Mouse (Mus musculus): ENCODE data around the gene Zswim3. TPM values are rescaled to one million over a fixed set of nuclear protein-coding genes. Genes with fewer than 3 reads are reported as not detected.
"Not testable (repeated sequence)": the region's sequence is repeated elsewhere in the genome, so short reads cannot be mapped to it uniquely, and the experiment has no call there.

The Zswim3 gene
- polyA plus RNA-seq, 1 experiment from 2014 or later: 16.7 TPM

- Histone ChIP-seq H3K4me3 (no peak overlapping the region), H3K27ac (replicated peaks) (peak overlapping the region; percentile 62; the same call in 1 of the 2 replicates), H3K36me3 (no peaks in the 10 kb centered on the region), H3K4me2 (no peak overlapping the region), H3K4me1 (replicated peaks) (peaks cover 25% of the 10 kb centered on the region), H3K9ac (no peak overlapping the region), H3K27me3 (peaks cover 23% of the 10 kb centered on the region), H3K9me3 (no peaks in the 10 kb centered on the region)
- ATAC-seq (ENCODE audit: low read depth): peak; percentile 46; the same call in 1 of the 2 replicates
- WGBS: 38% methylated on average over 9 of the region's 9 CpGs
Observed at GRCm38 (mm10) chr2:164862179-164862861, 57.4 kb downstream of the Zswim3 start.

- H3K4me2 ChIP-seq: not testable (repeated sequence)
- peaks cover 14% of the 10 kb centered on the region for H3K4me1 ChIP-seq (replicated peaks)
Observed at GRCm38 (mm10) chr2:164863411-164863810, 58.5 kb downstream of the Zswim3 start.

GRCm38 (mm10) chr2:164864593-164864992 is 59.7 kb downstream of the Zswim3 start:
- no peak for ATAC-seq (ENCODE audit: low read depth)
- peaks cover 2% of the 10 kb centered on the region for H3K27me3 ChIP-seq
- H3K36me3 ChIP-seq: no peaks in the 10 kb centered on the region
- H3K4me1 ChIP-seq (replicated peaks): peaks cover 10% of the 10 kb centered on the region
- no peak overlapping the region for H3K4me2 ChIP-seq
- no peak overlapping the region for H3K27ac ChIP-seq (replicated peaks)
- H3K9me3 ChIP-seq: 0 out of 2 replicates have a peak, but pooled peaks cover 9% of the 10 kb centered on the region
- H3K9ac ChIP-seq: no peak overlapping the region
- H3K4me3 ChIP-seq: no peak overlapping the region
- 90% methylated on average over 4 of the region's 4 CpGs for WGBS

More at GRCm38 (mm10) chr2:164863411-164863810, 58.5 kb downstream of the Zswim3 start:
- ATAC-seq (ENCODE audit: low read depth); H3K9me3 ChIP-seq; H3K4me3 ChIP-seq; H3K9ac ChIP-seq; H3K36me3 ChIP-seq; H3K27ac ChIP-seq (replicated peaks): not testable (repeated sequence)
- 89% methylated on average over 9 of the region's 9 CpGs for WGBS
- peaks cover 12% of the 10 kb centered on the region for H3K27me3 ChIP-seq

- Histone ChIP-seq H3K4me2 (no peak overlapping the region), H3K9me3 (0 out of 2 replicates have a peak, but pooled peaks cover 9% of the 10 kb centered on the region), H3K9ac (no peak overlapping the region), H3K27ac (replicated peaks) (no peak overlapping the region), H3K36me3 (no peaks in the 10 kb centered on the region), H3K27me3 (no peaks in the 10 kb centered on the region), H3K4me1 (replicated peaks) (peaks cover 6% of the 10 kb centered on the region), H3K4me3 (no peak overlapping the region)
- no peak for ATAC-seq (ENCODE audit: low read depth)
- WGBS: 56% methylated on average over 16 of the region's 16 CpGs
Observed at GRCm38 (mm10) chr2:164866741-164867551, 62.0 kb downstream of the Zswim3 start.

- H3K4me2 ChIP-seq: no peak overlapping the region
- no peak overlapping the region for H3K4me3 ChIP-seq
- no peaks in the 10 kb centered on the region for H3K4me1 ChIP-seq (replicated peaks)
- whole genome bisulfite sequencing: 89% methylated on average over 7 of the region's 7 CpGs
- H3K9ac ChIP-seq: no peak overlapping the region
- H3K36me3 ChIP-seq: no peaks in the 10 kb centered on the region
- no peaks in the 10 kb centered on the region for H3K27me3 ChIP-seq
- H3K27ac ChIP-seq (replicated peaks): no peak overlapping the region
- no peak for ATAC-seq (ENCODE audit: low read depth)
- H3K9me3 ChIP-seq: 0 out of 2 replicates have a peak, but pooled peaks cover 9% of the 10 kb centered on the region
Observed at GRCm38 (mm10) chr2:164867566-164867965, 62.7 kb downstream of the Zswim3 start.

GRCm38 (mm10) chr2:164868491-164868890 is 63.6 kb downstream of the Zswim3 start:
- H3K36me3 ChIP-seq: no peaks in the 10 kb centered on the region
- H3K4me3 ChIP-seq: no peak overlapping the region
- no peaks in the 10 kb centered on the region for H3K4me1 ChIP-seq (replicated peaks)
- no peak for ATAC-seq (ENCODE audit: low read depth)
- 0 out of 2 replicates have a peak, but pooled peaks cover 9% of the 10 kb centered on the region for H3K9me3 ChIP-seq
- no peak overlapping the region for H3K27ac ChIP-seq (replicated peaks)
- no peaks in the 10 kb centered on the region for H3K27me3 ChIP-seq
- 83% methylated on average over 7 of the region's 7 CpGs for WGBS
- no peak overlapping the region for H3K4me2 ChIP-seq
- no peak overlapping the region for H3K9ac ChIP-seq

Other genes with a start within 250 kb of the Zswim3 start
- gene Wfdc2, start 242.7 kb upstream of the Zswim3 start, polyA plus RNA-seq (2015; fragmentation: Nextera tagmentation; extraction: Ambion mirVana): 2.2 and 4.2 TPM in 2 replicates
- not detected in 2 replicates for gene Spint3, start 231.6 kb upstream of the Zswim3 start, polyA plus RNA-seq (2015; fragmentation: Nextera tagmentation; extraction: Ambion mirVana)
- gene Wfdc6a, start 219.7 kb upstream of the Zswim3 start, polyA plus RNA-seq (2015; fragmentation: Nextera tagmentation; extraction: Ambion mirVana): not detected in 2 replicates
- gene Eppin, start 211.5 kb upstream of the Zswim3 start, polyA plus RNA-seq (2015; fragmentation: Nextera tagmentation; extraction: Ambion mirVana): not detected in 2 replicates
- not detected in 2 replicates for gene Wfdc6b, start 191.6 kb upstream of the Zswim3 start, polyA plus RNA-seq (2015; fragmentation: Nextera tagmentation; extraction: Ambion mirVana)
- not detected in 2 replicates for gene Wfdc8, start 191.5 kb upstream of the Zswim3 start, polyA plus RNA-seq (2015; fragmentation: Nextera tagmentation; extraction: Ambion mirVana)
- gene Wfdc16, start 166.3 kb upstream of the Zswim3 start, polyA plus RNA-seq (2015; fragmentation: Nextera tagmentation; extraction: Ambion mirVana): not detected in 2 replicates
- gene Wfdc10, start 149.1 kb upstream of the Zswim3 start, polyA plus RNA-seq (2015; fragmentation: Nextera tagmentation; extraction: Ambion mirVana): not detected in 2 replicates
- gene Wfdc9, start 148.5 kb upstream of the Zswim3 start, polyA plus RNA-seq (2015; fragmentation: Nextera tagmentation; extraction: Ambion mirVana): not detected in 2 replicates
- gene Wfdc11, start 131.0 kb upstream of the Zswim3 start, polyA plus RNA-seq (2015; fragmentation: Nextera tagmentation; extraction: Ambion mirVana): not detected in 2 replicates
- not detected in 2 replicates for gene Wfdc13, start 120.0 kb upstream of the Zswim3 start, polyA plus RNA-seq (2015; fragmentation: Nextera tagmentation; extraction: Ambion mirVana)
- not detected in 2 replicates for gene Spint4, start 106.6 kb upstream of the Zswim3 start, polyA plus RNA-seq (2015; fragmentation: Nextera tagmentation; extraction: Ambion mirVana)
- gene Spint5, start 89.8 kb upstream of the Zswim3 start, polyA plus RNA-seq (2015; fragmentation: Nextera tagmentation; extraction: Ambion mirVana): not detected in 2 replicates
- gene Wfdc3, start 59.2 kb upstream of the Zswim3 start, polyA plus RNA-seq (2015; fragmentation: Nextera tagmentation; extraction: Ambion mirVana): 1.0 and 1.2 TPM in 2 replicates
- gene Dnttip1, start 59.1 kb upstream of the Zswim3 start, polyA plus RNA-seq (2015; fragmentation: Nextera tagmentation; extraction: Ambion mirVana): 67.1 and 71.4 TPM in 2 replicates
- 80.8 and 108 TPM in 2 replicates for gene Ube2c, start 35.2 kb upstream of the Zswim3 start, polyA plus RNA-seq (2015; fragmentation: Nextera tagmentation; extraction: Ambion mirVana)
- 9.3 and 25.7 TPM in 2 replicates for gene Tnnc2, start 25.1 kb upstream of the Zswim3 start, polyA plus RNA-seq (2015; fragmentation: Nextera tagmentation; extraction: Ambion mirVana)
- 17.1 and 22.9 TPM in 2 replicates for gene Snx21, start 19.3 kb upstream of the Zswim3 start, polyA plus RNA-seq (2015; fragmentation: Nextera tagmentation; extraction: Ambion mirVana)
- 20.3 and 21.5 TPM in 2 replicates for gene Acot8, start 216 bp upstream of the Zswim3 start, polyA plus RNA-seq (2015; fragmentation: Nextera tagmentation; extraction: Ambion mirVana)
- 22.3 and 23.7 TPM in 2 replicates for gene Zswim1, start 17.6 kb downstream of the Zswim3 start, polyA plus RNA-seq (2015; fragmentation: Nextera tagmentation; extraction: Ambion mirVana)
- gene Spata25, start 23.4 kb downstream of the Zswim3 start, polyA plus RNA-seq (2015; fragmentation: Nextera tagmentation; extraction: Ambion mirVana): not detected in 2 replicates
- 97.5 and 109 TPM in 2 replicates for gene Ctsa, start 27.8 kb downstream of the Zswim3 start, polyA plus RNA-seq (2015; fragmentation: Nextera tagmentation; extraction: Ambion mirVana)
- 4.9 and 5.4 TPM in 2 replicates for gene Neurl2, start 28.4 kb downstream of the Zswim3 start, polyA plus RNA-seq (2015; fragmentation: Nextera tagmentation; extraction: Ambion mirVana)
- 126 and 132 TPM in 2 replicates for gene Pltp, start 52.6 kb downstream of the Zswim3 start, polyA plus RNA-seq (2015; fragmentation: Nextera tagmentation; extraction: Ambion mirVana)
- 80.8 and 93.1 TPM in 2 replicates for gene Pcif1, start 74.2 kb downstream of the Zswim3 start, polyA plus RNA-seq (2015; fragmentation: Nextera tagmentation; extraction: Ambion mirVana)
- gene Zfp335, start 106.7 kb downstream of the Zswim3 start, polyA plus RNA-seq (2015; fragmentation: Nextera tagmentation; extraction: Ambion mirVana): 13.3 and 14.2 TPM in 2 replicates
- 16.9 and 17.1 TPM in 2 replicates for gene Mmp9, start 135.7 kb downstream of the Zswim3 start, polyA plus RNA-seq (2015; fragmentation: Nextera tagmentation; extraction: Ambion mirVana)
- gene Slc12a5, start 155.7 kb downstream of the Zswim3 start, polyA plus RNA-seq (2015; fragmentation: Nextera tagmentation; extraction: Ambion mirVana): 20.8 and 21.3 TPM in 2 replicates
- gene Ncoa5, start 229.8 kb downstream of the Zswim3 start, polyA plus RNA-seq (2015; fragmentation: Nextera tagmentation; extraction: Ambion mirVana): 97.3 and 111 TPM in 2 replicates

All from neural tube, embryonic 13.5 days (tissue).